Mouse (Mus musculus): ENCODE measurements around the gene Ifna11. TPM values are rescaled to one million over a fixed set of nuclear protein-coding genes. Genes with fewer than 3 reads are reported as not detected.

Gene Ifna11
- total and polyA plus RNA-seq, 3 experiments, result not detected

DNA sequence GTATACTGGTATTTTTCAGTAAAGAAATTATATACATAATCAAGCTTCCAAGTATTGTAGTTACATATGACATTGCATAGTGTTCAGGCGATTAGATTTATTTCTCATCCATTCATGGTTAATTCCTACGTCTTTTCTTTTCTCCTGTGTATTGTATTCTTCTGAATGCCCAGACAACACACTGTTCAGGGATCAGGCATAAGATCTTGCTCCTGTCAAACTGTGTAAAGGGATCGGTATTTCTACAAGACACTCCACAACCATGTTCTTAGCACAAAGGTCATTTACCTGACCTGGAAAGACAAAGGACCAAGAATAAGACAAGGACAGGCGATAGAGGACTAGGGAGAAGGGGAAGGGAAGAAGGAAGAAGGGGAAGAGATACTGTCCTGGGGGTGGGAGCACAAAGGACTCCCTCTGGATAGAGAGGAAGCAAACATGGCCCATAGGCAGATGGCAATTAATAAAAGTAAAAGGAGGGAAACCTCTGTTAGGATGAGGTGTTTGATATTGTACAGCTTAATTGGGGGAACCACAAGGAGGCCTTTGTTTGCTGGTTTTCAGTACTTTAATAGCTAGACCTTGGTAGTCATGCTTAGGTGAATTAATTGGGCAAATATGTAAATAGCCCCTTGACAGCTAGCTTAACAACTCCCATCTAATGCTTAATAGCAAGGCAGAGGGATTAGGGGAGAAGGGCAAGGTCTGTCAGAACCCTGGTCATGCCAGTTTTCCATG lies 31.4 kb downstream of the Ifna11 start:
- TF ChIP-seq TAL1 (conservative IDR thresholded peaks at IDR 0.05; ENCODE audit: low read depth, low read length) (no peak), GATA2 (IDR thresholded peaks at IDR 0.05; ENCODE audit: borderline replicate concordance, low read depth, low read length) (no peak), POLR2AphosphoS5 (IDR thresholded peaks at IDR 0.05; ENCODE audit: insufficient replicate concordance, low read depth, low read length) (no peak), GATA1 (IDR thresholded peaks at IDR 0.05; ENCODE audit: borderline replicate concordance, low read length) (no peak), CTCF (IDR thresholded peaks at IDR 0.05; ENCODE audit: low read depth, low read length) (no peak)
- Histone ChIP-seq H3K27me3 (ENCODE audit: insufficient read depth, low read length) (no peaks in the 10 kb centered on the region), H3K36me3 (replicated peaks) (no peaks in the 10 kb centered on the region), H3K9me3 (replicated peaks) (no peaks in the 10 kb centered on the region), H3K4me3 (ENCODE audit: low read depth, low read length) (no peak overlapping the region), H3K4me1 (ENCODE audit: insufficient read depth, low read depth, low read length) (no peaks in the 10 kb centered on the region)
- DNase-seq (ENCODE audit: low spot score), result no peak
- no peak for ATAC-seq (ENCODE audit: extremely low read depth, insufficient number of reproducible peaks, low FRiP score, poor library complexity, severe bottlenecking)

GRCm38 (mm10) chr4:88859214-88859613 lies 39.5 kb downstream of the Ifna11 start:
- ATAC-seq (ENCODE audit: extremely low read depth, insufficient number of reproducible peaks, low FRiP score, poor library complexity, severe bottlenecking) (no peak), DNase-seq (ENCODE audit: low spot score) (no peak)
- TF ChIP-seq TAL1 (conservative IDR thresholded peaks at IDR 0.05; ENCODE audit: low read depth, low read length) (no peak), GATA1 (IDR thresholded peaks at IDR 0.05; ENCODE audit: borderline replicate concordance, low read length) (no peak), POLR2AphosphoS5 (IDR thresholded peaks at IDR 0.05; ENCODE audit: insufficient replicate concordance, low read depth, low read length) (no peak), CTCF (IDR thresholded peaks at IDR 0.05; ENCODE audit: low read depth, low read length) (no peak), GATA2 (IDR thresholded peaks at IDR 0.05; ENCODE audit: borderline replicate concordance, low read depth, low read length) (no peak)
- no peaks in the 10 kb centered on the region for H3K36me3 ChIP-seq (replicated peaks)
- H3K9me3 ChIP-seq (replicated peaks), result no peaks in the 10 kb centered on the region
- H3K4me3 ChIP-seq (ENCODE audit: low read depth, low read length), result no peak overlapping the region
- H3K4me1 ChIP-seq (ENCODE audit: insufficient read depth, low read depth, low read length), result no peaks in the 10 kb centered on the region
- no peaks in the 10 kb centered on the region for H3K27me3 ChIP-seq (ENCODE audit: insufficient read depth, low read length)

DNA sequence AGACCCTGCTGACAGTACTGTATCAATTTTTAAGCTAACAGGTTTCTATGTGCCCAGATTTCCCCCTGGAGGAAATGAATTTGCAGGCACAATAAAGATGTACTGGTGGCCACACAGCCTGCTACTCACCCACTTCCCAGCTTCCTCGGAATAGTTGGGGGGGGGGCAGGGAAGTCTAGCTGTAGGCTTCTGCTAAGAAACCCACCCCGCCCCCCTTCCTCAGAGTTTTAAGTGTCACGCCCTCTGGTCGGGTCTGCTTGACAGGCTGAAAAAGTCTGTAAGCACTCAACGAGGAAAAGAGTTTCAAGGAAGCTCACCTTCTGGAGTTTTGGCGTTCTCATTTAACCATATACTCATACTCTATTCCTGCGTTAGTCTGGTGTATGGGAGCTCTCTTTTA lies 43.5 kb downstream of the Ifna11 start:
- H3K4me3 ChIP-seq (ENCODE audit: low read depth, low read length), result no peak overlapping the region
- ATAC-seq (ENCODE audit: extremely low read depth, insufficient number of reproducible peaks, low FRiP score, poor library complexity, severe bottlenecking) (no peak), DNase-seq (ENCODE audit: low spot score) (no peak)
- H3K4me1 ChIP-seq (ENCODE audit: insufficient read depth, low read depth, low read length), result no peaks in the 10 kb centered on the region
- no peaks in the 10 kb centered on the region for H3K9me3 ChIP-seq (replicated peaks)
- no peaks in the 10 kb centered on the region for H3K27me3 ChIP-seq (ENCODE audit: insufficient read depth, low read length)
- TF ChIP-seq TAL1 (conservative IDR thresholded peaks at IDR 0.05; ENCODE audit: low read depth, low read length), result no peak
- TF ChIP-seq GATA1 (IDR thresholded peaks at IDR 0.05; ENCODE audit: borderline replicate concordance, low read length), result no peak
- TF ChIP-seq CTCF (IDR thresholded peaks at IDR 0.05; ENCODE audit: low read depth, low read length), result no peak
- no peak for TF ChIP-seq GATA2 (IDR thresholded peaks at IDR 0.05; ENCODE audit: borderline replicate concordance, low read depth, low read length)
- TF ChIP-seq POLR2AphosphoS5 (IDR thresholded peaks at IDR 0.05; ENCODE audit: insufficient replicate concordance, low read depth, low read length), result no peak
- H3K36me3 ChIP-seq (replicated peaks), result no peaks in the 10 kb centered on the region

DNA sequence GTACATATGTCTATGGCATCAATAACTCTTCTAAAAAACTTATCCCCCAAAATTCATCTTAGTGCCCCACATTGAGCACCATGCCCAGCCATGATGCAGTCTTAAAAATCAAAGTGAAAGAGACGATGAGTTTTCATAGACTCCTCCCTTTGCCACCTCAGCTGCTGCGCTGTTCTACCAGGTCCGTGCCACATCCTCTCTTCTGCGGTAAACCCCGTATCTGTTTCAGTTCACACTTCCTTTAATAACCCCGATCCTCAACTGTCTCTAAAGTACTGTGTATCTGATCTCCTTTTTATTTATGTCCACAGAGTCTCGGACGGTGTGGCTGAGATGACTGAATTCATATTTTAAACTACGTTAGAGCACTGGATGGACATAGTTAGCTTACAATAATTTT lies 44.8 kb downstream of the Ifna11 start:
- Histone ChIP-seq H3K4me1 (ENCODE audit: insufficient read depth, low read depth, low read length) (no peaks in the 10 kb centered on the region), H3K36me3 (replicated peaks) (no peaks in the 10 kb centered on the region), H3K9me3 (replicated peaks) (no peaks in the 10 kb centered on the region), H3K4me3 (ENCODE audit: low read depth, low read length) (no peak overlapping the region), H3K27me3 (ENCODE audit: insufficient read depth, low read length) (no peaks in the 10 kb centered on the region)
- TF ChIP-seq GATA1 (IDR thresholded peaks at IDR 0.05; ENCODE audit: borderline replicate concordance, low read length) (no peak), GATA2 (IDR thresholded peaks at IDR 0.05; ENCODE audit: borderline replicate concordance, low read depth, low read length) (no peak), CTCF (IDR thresholded peaks at IDR 0.05; ENCODE audit: low read depth, low read length) (no peak), TAL1 (conservative IDR thresholded peaks at IDR 0.05; ENCODE audit: low read depth, low read length) (no peak), POLR2AphosphoS5 (IDR thresholded peaks at IDR 0.05; ENCODE audit: insufficient replicate concordance, low read depth, low read length) (no peak)
- ATAC-seq (ENCODE audit: extremely low read depth, insufficient number of reproducible peaks, low FRiP score, poor library complexity, severe bottlenecking), result no peak
- no peak for DNase-seq (ENCODE audit: low spot score)

DNA sequence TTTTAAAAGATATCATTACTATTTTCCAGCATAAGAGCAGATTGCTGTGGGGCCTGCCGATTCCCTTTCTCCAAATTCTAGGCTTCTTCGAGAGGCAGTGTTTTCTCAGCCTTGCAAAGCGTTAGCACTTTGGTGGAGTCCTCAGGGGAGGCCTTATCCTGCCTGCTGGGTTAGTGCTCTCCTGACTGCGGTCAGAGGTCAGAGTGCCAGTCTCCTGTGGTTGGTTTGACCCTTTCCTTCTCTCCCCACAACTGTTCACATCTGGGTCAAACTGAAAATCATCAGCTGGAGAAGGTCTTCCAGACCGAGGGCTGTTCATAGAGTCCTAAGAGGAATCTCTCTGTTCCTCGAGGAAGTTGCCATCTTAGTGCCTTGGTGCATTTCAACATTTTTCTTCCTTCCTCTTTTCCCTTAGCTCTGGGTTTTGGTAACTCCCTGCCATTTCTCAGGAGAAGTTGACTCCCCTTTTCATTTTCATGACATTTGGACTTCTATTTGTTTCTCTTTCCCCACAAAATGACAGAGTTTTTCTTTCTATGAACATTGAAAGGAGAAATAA lies 45.3 kb downstream of the Ifna11 start:
- no peaks in the 10 kb centered on the region for H3K4me1 ChIP-seq (ENCODE audit: insufficient read depth, low read depth, low read length)

DNA sequence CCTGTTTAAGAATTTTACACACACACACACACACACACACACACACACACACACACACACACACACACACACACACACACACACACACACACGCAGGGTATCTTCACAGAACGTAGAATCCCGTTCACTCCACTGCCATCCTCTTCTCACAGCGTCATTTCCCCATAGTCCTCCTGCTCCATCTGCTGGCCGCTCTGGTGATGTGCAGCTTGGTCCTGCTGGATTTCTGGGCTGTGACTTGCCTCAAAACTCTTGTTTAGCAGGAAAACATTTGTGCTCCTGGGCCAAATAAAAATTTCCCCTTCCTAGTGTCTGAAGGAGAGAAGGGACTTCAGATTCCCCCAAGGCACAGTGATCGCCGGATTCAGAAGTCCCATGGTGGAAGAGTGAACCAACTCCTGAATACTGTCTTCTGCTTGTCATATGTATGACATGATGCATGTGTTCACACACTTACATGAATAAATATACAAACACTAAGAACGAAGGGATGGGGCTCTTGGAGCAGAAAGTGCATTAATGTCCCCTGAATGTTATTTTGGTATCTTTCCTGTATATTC lies 47.7 kb downstream of the Ifna11 start:
- ATAC-seq (ENCODE audit: extremely low read depth, insufficient number of reproducible peaks, low FRiP score, poor library complexity, severe bottlenecking), result peak; percentile 54
- DNase-seq (ENCODE audit: low spot score), result peak; percentile 4
- Histone ChIP-seq H3K36me3 (replicated peaks) (no peaks in the 10 kb centered on the region), H3K27me3 (ENCODE audit: insufficient read depth, low read length) (no peaks in the 10 kb centered on the region), H3K9me3 (replicated peaks) (no peaks in the 10 kb centered on the region), H3K4me3 (ENCODE audit: low read depth, low read length) (no peak overlapping the region), H3K4me1 (ENCODE audit: insufficient read depth, low read depth, low read length) (no peaks in the 10 kb centered on the region)
- TF ChIP-seq TAL1 (conservative IDR thresholded peaks at IDR 0.05; ENCODE audit: low read depth, low read length), result no peak
- TF ChIP-seq GATA2 (IDR thresholded peaks at IDR 0.05; ENCODE audit: borderline replicate concordance, low read depth, low read length), result no peak
- TF ChIP-seq POLR2AphosphoS5 (IDR thresholded peaks at IDR 0.05; ENCODE audit: insufficient replicate concordance, low read depth, low read length), result no peak
- peak; percentile 69 for TF ChIP-seq CTCF (IDR thresholded peaks at IDR 0.05; ENCODE audit: low read depth, low read length)

More for the DNA sequence above, 45.3 kb downstream of the Ifna11 start:
- TF ChIP-seq GATA1 (IDR thresholded peaks at IDR 0.05; ENCODE audit: borderline replicate concordance, low read length), result no peak
- ATAC-seq (ENCODE audit: extremely low read depth, insufficient number of reproducible peaks, low FRiP score, poor library complexity, severe bottlenecking) (no peak), DNase-seq (ENCODE audit: low spot score) (no peak)
- Histone ChIP-seq H3K27me3 (ENCODE audit: insufficient read depth, low read length) (no peaks in the 10 kb centered on the region), H3K9me3 (replicated peaks) (no peaks in the 10 kb centered on the region), H3K36me3 (replicated peaks) (no peaks in the 10 kb centered on the region), H3K4me3 (ENCODE audit: low read depth, low read length) (no peak overlapping the region)

Data from G1E (cell line).